Mouse (Mus musculus): ENCODE data around the gene Bcl2l15.
A peak's percentile ranks its signal among the peaks of the same experiment; 100 is the strongest.
"Not testable (repeated sequence)": the region's sequence is repeated elsewhere in the genome, so short reads cannot be mapped to it uniquely, and the experiment has no call there.

Bcl2l15 gene

DNA sequence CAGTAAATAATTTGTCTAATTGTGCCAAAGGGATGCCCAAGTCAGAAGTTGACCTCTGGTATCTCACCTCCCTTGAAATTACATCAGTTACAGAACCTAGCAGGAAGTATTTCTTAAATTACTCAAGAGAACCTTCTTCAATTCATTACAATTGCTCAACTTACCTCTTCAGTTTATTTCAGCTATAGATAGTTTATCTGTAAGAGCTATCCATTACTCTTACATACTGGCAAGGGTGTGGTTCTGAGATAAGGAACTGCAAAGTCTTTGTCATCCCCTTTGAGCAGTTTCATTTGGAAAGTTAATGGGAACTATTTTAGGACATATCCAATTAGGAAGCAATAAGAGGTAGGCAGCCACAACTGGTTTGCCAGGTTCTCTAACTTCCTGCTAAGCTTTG lies at the start of gene Bcl2l15:
Gene Bcl2l15 (plus strand): TSS at position 176 of the 400 bp plus-strand sequence.
- no peak for DNase-seq (ENCODE audit: low spot score in 2 of 2)

GRCm38 (mm10) chr3:103782844-103783609 lies 49.4 kb upstream of the Bcl2l15 start:
- no peak for DNase-seq (ENCODE audit: low spot score in 2 of 2)

GRCm38 (mm10) chr3:103787225-103787624 lies 45.2 kb upstream of the Bcl2l15 start:
- no peak for DNase-seq (ENCODE audit: low spot score in 2 of 2)

- no peak for DNase-seq (ENCODE audit: low spot score in 2 of 2)
Observed at GRCm38 (mm10) chr3:103789096-103789495, 43.3 kb upstream of the Bcl2l15 start.

GRCm38 (mm10) chr3:103789891-103790345 lies 42.5 kb upstream of the Bcl2l15 start:
- peak in 1 of 2 experiments; percentile 70 for DNase-seq (ENCODE audit: low spot score in 2 of 2)

- peak; percentile 50 to 81 for DNase-seq (ENCODE audit: low spot score in 2 of 2)
Observed at GRCm38 (mm10) chr3:103790346-103791145, 41.9 kb upstream of the Bcl2l15 start.

GRCm38 (mm10) chr3:103791230-103792110 lies 40.9 kb upstream of the Bcl2l15 start, which contains the start of gene Hipk1:
Gene Hipk1, minus strand, starts transcription at chr3:103791563.
- peak; percentile 94 to 97 for DNase-seq (ENCODE audit: low spot score in 2 of 2)

- DNase-seq (ENCODE audit: low spot score in 2 of 2): not testable (repeated sequence)
Observed at GRCm38 (mm10) chr3:103792111-103792406, 40.3 kb upstream of the Bcl2l15 start.

DNA sequence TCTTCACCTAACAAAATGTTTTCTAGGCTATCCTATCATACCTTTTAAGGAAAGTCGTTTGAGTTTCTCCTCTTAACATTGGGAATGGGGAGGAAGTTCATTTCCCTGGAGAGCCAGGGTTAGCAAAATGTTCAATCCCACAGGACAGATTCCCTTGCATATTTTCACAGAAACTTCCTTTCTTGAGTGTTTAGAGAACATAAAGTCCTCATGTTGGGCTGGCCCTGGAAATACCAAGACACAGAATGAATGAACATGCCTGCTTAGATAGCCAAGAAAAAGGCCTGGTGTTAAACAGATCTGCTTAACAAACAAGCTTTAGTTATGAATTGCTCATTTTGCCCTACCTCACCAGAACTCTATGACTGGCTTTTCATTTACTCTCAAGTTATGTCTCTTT lies 39.8 kb upstream of the Bcl2l15 start:
- no peak for DNase-seq (ENCODE audit: low spot score in 2 of 2)

DNA sequence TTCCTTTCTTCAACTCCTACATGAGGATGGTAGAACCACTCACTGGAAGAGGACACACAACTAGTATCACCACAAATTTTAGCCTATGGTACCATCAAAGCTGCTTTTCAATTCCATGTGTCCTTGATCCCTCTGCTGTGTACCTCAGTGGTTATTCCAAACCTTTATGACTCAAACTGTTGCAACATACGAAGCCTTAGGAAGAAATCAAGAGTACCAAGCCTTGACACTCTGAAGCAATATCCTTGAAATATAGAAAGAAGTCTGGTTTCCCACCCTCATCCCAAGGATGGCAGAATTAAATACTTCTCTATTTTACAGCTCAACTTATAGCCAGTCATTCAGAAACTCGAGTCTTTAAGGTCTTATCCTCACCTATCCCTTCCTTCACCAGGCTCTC lies 36.0 kb upstream of the Bcl2l15 start:
- DNase-seq (ENCODE audit: low spot score in 2 of 2): no peak

- peak; percentile 63 to 67 for DNase-seq (ENCODE audit: low spot score in 2 of 2)
Observed at GRCm38 (mm10) chr3:103799507-103799906, 32.9 kb upstream of the Bcl2l15 start.

DNA sequence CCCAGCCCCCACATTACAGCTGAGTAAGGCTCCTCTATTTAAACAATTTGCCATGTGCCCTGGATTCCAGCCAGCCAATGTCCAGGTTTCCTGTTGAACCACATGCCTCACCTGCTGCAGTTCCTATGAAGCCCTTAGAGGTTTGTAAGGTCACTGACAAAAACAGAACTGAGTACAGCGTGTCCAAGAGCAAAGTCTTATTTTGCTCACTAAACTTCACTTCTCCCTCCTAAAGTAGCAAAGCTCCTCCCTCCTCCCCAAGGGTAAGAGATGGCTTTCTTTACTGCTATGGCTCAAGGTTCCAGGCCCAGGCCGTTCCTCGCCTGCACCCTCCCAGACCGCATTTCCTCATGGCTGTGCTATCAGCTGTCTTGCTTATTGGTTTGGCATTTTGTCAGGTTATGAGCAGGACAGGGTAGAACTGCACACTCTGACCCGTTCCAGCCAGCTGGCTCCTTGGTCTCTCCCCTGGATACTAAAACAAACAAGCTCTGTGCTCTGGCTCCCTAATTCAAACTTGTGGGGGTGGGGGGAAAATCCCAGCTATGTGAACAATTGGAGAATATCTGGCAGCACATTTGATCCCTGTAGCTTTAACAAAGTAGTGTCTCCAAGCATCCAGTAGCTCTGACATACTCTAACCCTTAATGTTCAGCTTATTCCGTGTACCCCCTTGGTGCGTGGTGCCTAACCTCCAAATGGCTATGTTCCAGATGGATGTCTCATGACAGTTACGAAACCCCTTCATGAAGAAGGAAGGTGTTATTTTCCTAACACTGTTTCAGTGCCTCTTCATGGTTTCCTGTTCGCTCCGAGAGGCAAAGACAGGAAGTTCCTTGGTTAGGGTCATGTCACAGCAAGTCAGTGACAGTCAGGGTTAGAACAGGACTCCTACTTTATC lies 30.5 kb upstream of the Bcl2l15 start:
- peak; percentile 65 to 81 for DNase-seq (ENCODE audit: low spot score in 2 of 2)

- peak in 1 of 2 experiments; percentile 23 for DNase-seq (ENCODE audit: low spot score in 2 of 2)
Observed at GRCm38 (mm10) chr3:103802861-103803260, 29.5 kb upstream of the Bcl2l15 start.

DNA sequence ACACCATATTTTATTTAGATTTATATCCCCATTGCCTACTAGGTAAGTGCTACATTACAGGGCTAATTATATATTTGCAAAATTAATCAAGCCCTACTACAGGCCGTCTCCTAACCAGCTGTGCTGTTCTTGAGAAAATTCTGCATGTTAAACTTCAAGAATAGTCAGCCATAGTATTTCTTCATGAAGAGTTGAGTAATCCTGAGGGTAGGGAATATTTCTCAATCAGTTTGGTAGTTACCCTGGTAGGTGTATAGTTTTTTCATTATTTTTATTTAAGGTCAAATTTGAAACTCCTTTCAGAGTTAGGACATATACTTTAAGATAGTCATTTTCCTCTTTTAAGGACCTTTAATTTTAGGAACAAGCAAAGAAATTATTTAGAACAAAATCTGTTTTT lies 26.7 kb upstream of the Bcl2l15 start:
- no peak for DNase-seq (ENCODE audit: low spot score in 2 of 2)

DNA sequence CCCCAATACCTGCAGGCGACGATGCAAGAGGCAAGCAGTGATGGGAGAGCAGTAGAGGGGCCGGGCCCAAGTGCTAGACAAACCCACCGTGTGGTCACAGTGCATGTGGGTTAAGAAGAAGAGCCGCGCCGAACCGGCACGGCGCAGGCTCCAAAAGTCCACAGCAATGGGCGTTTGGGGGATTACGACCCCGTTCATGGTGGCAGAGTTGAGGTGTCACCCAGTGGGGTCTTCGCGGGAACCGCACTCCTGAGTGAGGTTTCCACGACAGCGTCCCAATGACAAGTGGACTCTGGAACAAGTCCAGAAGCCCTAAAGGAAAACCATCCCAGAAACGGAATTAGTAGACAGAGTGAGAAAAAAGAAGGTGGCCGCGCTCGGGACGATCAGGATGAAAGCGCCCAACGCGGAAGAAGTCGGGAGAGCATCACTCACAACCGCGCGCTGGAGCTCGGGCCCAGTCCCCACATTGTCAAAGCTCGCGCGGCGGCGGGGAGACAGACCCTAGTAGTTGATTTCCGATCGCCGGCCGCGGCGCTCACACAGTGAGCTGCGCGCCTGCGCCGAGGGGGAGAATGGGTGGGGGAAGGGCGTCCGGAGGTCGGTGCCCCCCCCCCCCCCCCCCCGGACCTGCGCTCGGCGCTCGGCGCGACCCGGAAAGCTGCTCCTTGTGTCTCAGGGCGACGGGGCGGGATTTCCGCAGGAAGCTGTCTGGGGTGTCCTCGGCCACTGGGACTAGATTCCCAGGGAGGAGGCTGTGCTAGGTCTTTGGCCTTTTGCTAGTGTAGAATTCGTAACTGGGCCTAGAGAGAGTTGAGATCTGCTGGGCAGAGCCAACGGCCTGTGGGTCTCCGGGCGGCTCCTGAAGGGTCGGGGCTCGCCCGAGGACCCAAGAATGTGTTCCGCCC lies 23.3 kb upstream of the Bcl2l15 start, which contains the start of the genes Dclre1b, Ap4b1 and Gm43064:
Gene Dclre1b (minus strand): TSS at position 554 of the 908 bp plus-strand sequence.
Gene Ap4b1 (plus strand): TSS at position 630 of the 908 bp plus-strand sequence.
Gene Gm43064 (plus strand): TSS at position 683 of the 908 bp plus-strand sequence.
- peak; percentile 89 to 94 for DNase-seq (ENCODE audit: low spot score in 2 of 2)

DNA sequence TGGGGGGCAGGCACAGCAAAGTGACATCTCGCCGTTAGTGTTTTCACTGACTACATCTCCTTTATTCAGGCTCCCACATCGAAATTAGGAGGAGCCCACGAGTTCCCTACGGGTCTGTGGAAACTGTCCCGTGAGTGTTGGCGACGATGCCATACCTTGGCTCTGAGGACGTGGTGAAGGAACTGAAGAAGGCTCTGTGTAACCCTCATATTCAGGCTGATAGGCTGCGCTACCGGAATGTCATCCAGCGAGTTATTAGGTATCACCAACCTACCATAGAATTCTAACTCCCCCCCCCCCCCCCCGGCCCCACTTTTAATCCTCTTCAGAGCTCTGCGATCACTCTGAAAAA lies 22.6 kb upstream of the Bcl2l15 start:
- no peak for DNase-seq (ENCODE audit: low spot score in 2 of 2)

GRCm38 (mm10) chr3:103810967-103811366 lies 21.4 kb upstream of the Bcl2l15 start:
- no peak for DNase-seq (ENCODE audit: low spot score in 2 of 2)

DNA sequence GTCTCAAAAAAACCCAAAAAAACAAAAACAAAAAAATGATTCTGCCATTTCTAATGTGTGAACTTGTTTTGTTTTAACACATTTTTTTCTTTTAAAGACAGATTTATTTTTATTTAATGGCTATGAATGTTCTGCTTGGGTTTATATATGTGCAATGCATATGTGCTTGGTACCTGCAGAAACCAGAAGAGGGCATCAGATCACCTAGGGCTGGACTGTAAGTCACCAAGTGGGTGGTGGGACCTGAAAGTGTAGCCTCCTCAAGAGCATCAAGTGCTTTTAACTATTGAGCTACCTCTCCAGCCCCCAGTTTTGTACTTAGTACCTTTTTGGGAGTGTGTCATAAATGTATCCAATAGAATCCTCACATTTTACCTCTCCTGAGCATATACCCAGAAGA lies 4.9 kb upstream of the Bcl2l15 start:
- DNase-seq (ENCODE audit: low spot score in 2 of 2): no peak

DNA sequence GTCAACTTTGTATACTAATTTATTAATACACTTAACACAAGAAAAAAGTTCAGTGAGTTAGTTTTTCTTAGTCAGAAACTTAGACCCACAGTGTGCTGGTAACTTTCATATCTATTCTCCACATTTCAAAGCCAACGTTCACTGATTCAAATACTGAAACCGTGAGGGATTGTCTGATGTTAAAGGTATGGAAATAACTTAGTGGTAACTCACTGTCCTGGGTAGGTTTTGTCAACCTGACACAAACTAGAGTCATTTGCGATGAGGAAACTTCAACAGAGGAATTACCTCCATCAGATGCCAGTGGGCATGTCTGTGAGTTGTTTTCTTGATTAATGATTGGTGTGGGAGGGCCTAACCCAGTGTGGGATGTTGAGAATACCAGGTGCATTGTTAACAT lies 3.4 kb upstream of the Bcl2l15 start:
- DNase-seq (ENCODE audit: low spot score in 2 of 2): no peak

- not testable (repeated sequence) for DNase-seq (ENCODE audit: low spot score in 2 of 2)
Observed at GRCm38 (mm10) chr3:103830681-103831080, 1.7 kb upstream of the Bcl2l15 start.

All from spleen, postnatal 4 days (tissue).